Mouse (Mus musculus): Measurements from ENCODE around the gene Adgrl3.

The Adgrl3 gene

DNA sequence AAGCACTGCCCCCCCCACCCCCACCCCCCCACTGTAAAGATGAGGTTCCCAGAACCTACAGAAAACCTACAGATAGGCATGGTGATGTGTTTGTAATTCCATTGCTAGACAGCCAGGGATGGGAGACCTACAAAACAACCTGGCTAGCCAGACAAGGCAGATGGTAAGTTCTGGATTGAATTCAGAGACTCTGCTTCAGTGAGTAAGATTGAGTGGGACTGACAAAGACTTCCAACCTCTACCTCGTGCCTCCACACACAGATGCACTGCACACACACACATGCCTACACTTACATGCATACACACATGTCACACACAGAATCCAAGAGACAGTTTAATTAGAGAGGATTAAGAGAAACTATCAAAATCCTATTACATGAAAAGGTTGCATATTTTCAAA, 544.4 kb downstream of the Adgrl3 start:
- no peak for DNase-seq (ENCODE audit: low spot score)

DNA sequence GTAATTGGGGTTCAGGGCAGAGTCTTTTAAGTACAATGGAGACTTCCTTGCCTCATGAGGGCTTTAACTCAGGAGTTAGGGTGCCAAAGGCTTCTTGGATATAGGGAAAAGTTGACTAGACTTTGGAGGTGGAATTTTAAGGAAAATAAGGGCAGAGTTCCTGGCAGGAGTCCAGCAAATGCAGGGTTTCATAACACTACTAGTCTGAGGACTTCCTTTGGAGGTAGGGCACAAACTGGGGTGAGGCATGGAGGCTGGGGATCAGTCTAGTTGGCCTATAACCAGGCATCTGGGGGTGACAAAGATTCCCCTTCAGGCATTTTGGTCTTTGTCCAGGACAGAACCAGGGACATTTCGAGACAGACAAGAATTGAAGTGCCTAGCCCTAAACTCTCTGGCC, 546.6 kb downstream of the Adgrl3 start:
- DNase-seq (ENCODE audit: low spot score): no peak

DNA sequence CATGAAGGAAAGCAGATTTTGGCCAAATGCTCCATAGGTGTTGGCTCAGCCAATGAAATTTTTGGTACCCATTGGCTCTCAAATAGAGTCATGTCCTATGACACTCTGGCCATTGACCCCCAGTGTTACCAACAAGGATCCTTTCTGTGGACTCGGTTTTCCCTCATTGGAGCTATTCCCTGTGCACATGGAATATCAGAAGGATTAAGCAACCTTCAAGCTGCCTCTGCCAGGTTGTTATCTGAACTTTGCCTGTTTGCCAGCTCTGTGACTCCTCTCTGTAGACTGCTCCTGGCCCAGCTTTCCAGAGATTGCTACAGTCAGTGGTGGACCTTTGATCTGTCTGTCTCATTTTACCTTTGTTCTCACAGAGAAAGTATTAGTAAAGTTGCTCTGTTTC, 548.8 kb downstream of the Adgrl3 start:
- no peak for DNase-seq (ENCODE audit: low spot score)

DNA sequence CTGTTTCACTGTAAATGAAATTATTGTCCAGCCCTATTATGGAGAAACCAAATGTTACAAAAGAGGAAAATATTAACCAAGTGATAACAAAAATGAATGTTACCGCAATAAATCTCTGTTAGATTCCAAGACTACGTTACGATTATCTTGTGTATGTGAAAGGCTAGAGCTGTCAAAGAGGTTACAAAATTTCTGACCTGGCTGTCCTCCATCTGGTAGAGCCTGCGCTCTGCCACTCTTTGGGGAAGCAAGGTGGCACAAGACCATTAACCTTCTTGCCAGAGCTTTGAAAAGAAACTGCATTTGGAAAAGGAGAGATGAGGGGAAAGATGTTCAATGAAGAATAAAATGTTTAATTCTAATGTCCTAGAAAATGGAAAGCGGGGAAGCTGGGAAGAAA, 562.9 kb downstream of the Adgrl3 start:
- no peak for DNase-seq (ENCODE audit: low spot score)

DNA sequence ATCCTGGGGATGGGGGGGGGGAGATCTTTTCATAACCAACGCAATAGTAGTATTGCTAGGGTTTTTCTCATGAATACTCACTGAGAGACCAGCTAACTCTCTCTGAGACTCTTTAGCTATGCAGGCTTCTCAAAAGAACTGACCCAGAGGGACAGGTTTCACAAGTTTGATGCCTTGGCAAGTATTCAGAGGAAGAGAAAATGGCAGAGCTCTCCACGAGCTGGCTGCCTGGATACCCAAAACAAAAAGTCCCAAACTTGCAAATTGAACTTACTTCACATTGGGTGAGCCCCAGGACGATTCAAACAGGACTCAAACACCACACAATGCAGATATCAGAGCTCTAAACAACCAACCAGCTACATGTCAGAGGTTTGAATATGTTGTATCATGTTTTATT, 563.5 kb downstream of the Adgrl3 start:
- DNase-seq (ENCODE audit: low spot score): no peak

DNA sequence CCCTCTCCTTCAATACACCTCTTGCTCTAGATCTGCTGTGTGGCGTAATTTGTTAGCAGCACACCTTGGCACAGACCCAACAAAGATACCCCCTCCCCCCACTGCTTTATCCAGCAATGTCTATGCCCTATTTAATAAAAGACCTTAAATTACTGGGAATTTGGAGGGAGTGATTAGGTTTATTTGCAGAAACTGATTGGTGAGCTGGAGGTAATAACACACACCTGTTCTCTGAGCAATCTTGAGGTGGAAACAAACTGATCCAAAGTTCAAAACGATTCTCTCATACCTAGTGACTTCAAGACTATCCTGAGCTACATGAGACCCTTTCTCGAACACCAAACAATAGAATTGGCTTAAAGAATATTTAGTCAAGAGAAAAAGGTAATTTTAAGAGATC, 565.0 kb downstream of the Adgrl3 start:
- no peak for DNase-seq (ENCODE audit: low spot score)

DNA sequence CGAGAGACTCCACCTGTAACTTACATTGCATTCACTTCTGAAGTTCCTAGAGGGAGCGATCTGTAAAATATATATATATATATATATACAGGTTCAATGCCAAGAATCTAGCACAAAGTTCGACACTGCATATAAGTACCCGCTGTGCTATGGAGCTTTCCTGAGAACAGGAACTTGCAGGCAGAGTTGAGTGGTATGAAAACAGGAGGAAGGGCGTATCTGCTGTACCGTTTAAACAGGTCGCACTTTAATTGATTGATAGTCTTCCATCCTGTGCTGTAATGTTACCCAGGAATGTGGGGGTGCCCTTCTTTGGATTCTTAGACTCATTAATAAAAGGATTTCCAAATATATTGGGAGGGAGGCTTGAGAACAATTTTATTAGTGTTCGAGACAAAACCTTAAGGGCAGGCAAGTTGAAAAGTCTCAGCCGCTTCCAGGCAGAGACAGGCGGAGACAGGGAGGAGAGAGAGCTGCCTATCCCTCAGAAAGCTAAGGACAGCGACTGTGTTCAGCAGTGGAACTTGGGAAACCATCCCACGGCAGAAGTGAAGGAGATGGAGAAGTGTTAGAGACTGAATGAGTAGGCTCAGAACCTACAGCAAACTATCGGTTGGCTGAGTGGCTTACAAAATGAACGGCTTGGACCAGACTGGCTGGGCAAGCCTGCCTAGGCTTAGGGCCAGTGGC, 570.2 kb downstream of the Adgrl3 start:
- DNase-seq (ENCODE audit: low spot score): no peak

DNA sequence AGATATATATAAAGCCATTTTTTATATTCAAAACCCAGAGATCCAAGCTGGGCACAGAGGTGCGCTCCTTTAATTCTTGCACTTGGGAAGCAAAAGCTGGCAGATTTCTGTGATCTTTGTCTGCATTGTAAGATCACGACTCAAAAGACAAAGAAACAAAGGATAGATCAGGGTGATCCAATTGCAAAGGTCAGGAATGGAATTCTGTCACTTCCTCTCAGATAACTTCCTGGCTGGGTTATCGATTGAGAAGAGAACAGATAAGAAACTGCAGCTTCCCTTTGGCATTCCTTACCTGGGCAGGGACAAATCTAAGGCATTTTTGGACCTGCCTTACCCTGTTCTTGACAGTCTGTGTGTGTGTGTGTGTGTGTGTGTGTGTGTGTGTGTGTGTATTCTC, 571.5 kb downstream of the Adgrl3 start:
- no peak for DNase-seq (ENCODE audit: low spot score)

DNA sequence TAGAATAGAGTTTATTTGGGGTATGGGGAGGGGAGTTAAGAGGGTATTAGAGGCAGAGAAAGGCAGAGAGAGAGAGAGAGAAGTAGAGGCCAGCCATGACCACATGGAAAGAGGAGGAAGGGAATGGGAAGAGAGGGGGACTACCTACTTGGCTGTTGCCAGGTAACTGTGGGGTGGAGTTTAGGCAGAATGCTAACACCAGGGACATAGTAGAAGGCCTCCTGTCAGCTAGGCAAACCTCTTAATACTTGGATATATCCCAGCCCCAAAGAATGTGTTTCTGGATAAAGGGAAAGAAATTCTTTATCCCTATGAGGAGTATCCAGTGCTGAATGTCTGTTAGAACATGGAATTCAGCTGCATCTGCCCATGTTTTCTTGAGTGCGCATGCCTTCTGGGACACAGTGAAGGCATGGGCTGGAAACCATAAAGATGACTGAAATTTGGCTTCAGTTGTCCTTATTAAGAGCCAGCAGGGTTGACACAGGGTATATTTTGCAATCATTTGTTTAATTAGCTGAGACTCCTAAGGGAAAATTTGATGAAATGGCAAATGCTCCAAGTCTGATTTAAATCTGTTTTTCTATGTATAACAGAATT, 573.6 kb downstream of the Adgrl3 start:
- DNase-seq (ENCODE audit: low spot score): no peak

DNA sequence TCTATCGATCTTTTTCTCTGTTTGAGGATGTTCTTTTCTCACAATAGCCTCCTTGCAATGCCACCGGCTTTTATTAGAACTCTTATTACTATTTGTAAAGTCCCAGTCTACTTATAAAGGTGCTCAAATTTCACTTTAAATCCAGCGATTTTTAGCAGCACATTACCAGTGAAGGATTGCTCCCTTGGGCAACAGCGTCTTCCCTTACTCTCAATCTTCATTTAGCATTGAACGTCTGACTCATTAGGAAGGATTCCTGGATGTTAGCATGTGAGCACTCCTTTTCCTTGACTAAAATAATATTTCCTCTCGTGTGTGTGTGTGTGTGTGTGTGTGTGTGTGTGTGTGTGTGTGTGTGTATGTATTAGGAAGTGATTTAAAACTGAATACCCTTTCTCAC, 578.1 kb downstream of the Adgrl3 start:
- no peak for DNase-seq (ENCODE audit: low spot score)

DNA sequence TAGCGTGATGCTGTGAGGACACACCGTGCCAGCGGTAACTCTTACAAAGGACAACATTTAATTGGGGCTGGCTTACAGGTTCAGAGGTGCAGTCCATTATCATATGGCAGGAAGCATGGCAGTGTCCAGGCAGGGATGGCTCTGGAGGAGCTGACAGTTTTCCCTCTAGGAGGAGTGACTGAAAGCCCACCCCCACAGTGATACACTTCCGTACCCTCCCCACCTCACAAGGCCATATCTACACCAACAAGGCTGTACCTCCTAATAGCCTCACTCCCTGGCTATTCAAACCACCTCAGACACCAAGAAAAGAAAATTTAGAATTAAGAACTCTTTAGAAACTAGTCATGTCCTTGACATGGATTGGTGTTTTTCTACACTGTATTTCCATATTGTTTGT, 583.0 kb downstream of the Adgrl3 start:
- DNase-seq (ENCODE audit: low spot score): no peak

DNA sequence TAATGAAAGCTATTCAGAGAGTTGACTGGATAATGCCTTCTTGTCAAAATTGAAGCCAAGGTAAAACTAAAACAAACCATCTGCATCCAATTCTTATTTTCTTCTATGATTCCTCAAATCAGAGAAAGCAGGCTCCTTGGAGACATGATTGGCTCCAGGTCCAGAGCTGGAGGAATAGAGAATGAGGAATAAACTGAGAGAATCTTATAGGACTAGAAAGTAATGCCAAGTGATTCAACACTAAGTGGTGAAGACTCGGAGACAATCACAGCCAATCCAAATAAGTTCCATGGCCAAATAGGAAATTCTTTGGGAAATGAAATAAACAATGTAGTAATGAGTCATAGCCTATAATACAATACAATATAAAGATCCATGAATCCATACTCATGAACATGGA, 585.7 kb downstream of the Adgrl3 start:
- no peak for DNase-seq (ENCODE audit: low spot score)

DNA sequence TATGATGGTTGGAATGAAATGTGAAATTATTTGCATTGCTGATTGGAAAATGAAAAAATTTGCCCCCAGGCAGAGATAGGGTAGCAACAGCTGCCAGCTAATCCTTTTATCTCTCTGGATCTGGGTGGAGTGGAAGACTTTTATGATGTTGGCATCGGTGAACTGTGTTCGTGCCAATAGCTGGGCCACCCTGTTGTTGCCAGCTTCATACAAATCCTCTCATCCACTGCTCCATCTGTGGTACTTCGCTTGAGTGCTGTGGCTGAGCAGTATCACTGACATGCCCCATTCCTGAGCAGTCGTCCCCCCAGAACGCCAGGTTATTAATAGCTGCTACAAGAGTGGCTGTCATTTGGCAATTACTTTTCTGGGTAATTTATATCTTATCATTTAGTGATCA, 590.3 kb downstream of the Adgrl3 start:
- DNase-seq (ENCODE audit: low spot score): no peak

DNA sequence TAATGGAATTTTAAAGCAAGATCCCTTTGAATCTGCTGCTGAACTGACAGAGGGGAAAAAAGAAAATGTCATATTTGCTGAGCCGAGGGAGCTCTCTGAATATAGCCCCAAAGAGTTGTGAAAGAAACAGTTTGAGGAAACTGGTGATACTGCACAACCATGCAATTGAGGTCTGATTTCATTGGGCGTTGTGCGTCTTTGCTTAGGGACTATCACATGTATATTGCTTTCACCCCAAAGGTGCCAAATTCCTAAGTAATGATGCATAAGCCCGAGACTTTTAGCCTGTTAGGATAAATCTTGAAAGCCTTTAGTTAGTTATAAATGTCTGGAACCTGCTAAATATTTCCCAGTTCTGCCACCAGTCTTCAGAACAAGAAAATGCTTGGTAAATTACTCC, 594.7 kb downstream of the Adgrl3 start:
- DNase-seq (ENCODE audit: low spot score): no peak

DNA sequence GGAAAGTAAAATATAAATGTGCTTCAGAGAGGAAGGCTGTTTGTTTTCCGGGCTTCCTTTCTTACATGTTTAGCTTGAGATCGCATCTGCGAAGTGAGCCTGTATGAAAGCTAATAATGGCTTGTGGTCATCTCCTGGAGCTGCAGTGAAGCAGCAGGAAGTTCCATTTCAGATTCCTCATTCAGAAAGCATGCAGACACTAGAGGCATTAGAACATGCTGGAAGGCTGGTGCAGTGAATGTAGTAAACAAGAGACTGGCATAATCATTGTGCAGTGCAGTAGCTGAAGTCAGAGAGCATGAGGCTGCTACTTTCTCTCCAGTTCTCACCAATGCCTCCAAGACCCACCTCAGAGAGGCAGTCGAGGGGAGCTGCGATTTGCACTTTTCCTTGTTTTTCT, 601.2 kb downstream of the Adgrl3 start:
- DNase-seq (ENCODE audit: low spot score): no peak

DNA sequence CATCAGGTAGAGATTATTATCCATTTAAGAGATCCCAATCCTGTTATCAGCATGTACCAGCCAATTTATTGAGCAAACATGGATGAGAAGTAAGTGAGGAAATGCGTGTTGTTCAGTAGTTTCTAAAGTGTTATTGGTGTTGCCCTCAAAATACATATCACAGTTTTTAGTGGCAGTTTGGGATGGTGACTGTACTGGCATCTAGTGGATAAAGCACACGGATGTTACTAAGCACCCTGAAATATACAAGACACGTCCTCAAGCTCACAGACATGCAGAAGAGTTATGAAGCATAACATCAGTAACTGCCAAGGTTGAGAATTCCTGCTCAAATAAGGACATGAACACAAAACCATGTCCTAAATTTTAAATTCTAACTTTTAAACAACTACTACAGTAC, 601.8 kb downstream of the Adgrl3 start:
- no peak for DNase-seq (ENCODE audit: low spot score)

DNA sequence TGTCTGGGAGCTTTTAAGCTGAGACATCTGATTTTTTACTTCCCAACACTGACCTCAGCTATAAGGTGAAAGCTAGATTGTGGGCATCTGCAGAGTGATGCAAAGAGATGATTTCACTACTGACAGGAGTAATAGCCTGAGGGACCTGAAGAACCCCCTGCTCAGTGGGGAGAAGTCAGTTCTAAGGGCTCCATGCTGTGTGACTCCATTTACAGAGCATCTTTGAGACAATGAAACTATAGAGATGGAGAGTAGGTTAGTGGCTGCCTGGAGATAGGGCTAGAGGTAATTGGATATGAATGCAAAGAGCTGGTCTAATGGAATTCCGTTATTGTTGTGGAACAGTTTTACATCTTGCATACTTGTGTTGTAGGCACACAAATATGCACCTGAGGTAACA, 603.9 kb downstream of the Adgrl3 start:
- no peak for DNase-seq (ENCODE audit: low spot score)

DNA sequence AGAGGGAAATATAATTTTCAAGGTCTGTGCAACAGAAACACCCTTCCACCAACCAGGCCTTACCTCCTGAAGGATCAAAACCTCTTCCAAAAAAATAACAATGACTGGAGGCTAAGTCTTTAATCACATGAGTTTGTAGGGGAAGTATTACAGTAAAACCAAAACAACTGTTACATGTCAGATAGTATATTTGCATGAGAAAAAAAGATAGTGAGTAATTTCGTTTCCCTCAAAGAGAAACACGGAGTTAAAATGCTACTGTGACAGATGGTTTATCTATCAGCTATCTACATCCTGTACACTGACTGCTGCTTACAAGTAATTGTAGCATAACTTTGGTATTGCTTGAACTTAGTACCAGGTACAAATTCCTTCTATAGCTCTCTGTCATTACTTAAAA, 616.2 kb downstream of the Adgrl3 start:
- no peak for DNase-seq (ENCODE audit: low spot score)

DNA sequence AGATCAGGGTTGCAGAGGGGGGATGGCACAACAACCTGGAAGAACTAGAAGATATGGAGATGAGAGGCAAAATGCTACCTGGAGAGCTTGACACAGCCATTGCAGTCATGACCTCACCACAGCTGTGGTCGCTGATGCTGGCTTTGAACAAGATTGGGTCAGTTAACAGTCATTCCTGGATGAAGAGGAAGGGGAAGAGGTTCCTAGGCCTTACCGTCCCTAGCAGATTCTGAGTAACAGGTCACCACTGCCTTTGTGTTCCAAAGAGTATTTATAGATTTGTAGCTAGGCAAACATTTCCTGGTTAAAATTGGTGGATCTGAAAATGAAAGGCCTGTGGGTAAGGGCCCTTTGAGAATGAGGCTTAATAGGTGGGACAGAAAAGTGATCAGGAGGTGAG, 618.5 kb downstream of the Adgrl3 start:
- DNase-seq (ENCODE audit: low spot score): no peak

DNA sequence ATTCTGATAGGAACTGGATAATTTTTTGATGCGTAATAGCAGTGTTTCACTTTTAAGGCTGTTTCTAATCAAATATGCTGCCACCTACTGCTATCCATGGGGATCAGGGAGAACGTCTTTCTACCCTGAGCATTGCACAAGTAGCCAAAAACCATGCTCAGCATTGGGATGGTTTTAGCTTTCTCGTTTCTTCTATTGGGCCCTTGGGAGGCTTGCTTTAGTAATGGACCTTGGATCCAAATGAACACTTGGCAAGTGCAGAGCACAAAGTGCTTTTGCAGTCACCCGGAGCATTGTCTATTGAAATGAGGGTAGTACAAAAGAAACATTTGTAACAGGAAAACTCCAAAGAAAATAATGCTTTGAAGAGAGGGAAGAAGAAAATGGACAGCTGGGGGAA, 620.2 kb downstream of the Adgrl3 start:
- DNase-seq (ENCODE audit: low spot score): peak; percentile 14

DNA sequence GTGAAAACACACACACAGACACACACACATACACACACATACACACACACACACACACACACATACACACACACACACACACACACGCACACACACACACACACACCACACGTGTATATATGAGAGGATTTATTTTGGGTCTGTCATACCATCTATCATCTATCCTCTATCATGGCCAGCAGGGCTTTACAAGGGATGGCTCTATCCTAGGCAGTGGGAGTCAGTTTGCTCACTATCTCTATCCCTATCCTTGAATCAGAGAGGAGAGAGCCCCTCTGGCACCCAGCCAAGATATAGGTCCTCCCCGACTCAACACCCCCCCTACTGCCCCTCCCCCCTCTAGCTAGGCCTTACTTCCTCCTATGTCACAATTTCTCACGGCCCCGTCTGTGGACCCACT, 625.6 kb downstream of the Adgrl3 start:
- DNase-seq (ENCODE audit: low spot score): no peak

DNA sequence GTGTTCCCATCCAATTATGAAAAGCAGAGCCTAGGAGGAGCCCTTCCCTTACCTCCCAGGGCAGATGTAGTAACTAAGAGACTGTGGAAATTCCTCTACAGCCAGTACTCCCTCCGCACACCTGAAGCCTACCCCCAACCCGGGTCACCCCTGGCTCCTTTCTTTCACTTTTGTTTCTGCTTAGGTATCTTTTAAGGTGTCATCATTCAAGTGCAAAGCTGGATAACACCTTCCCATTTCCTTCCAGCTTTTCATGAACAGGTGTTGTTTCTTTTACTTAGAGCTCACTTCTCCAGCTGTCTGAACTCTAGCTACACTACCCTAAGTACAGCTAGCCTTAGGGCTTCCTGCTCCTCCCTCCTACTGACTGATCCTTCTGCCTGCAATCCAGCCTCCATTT, 634.0 kb downstream of the Adgrl3 start:
- no peak for DNase-seq (ENCODE audit: low spot score)

DNA sequence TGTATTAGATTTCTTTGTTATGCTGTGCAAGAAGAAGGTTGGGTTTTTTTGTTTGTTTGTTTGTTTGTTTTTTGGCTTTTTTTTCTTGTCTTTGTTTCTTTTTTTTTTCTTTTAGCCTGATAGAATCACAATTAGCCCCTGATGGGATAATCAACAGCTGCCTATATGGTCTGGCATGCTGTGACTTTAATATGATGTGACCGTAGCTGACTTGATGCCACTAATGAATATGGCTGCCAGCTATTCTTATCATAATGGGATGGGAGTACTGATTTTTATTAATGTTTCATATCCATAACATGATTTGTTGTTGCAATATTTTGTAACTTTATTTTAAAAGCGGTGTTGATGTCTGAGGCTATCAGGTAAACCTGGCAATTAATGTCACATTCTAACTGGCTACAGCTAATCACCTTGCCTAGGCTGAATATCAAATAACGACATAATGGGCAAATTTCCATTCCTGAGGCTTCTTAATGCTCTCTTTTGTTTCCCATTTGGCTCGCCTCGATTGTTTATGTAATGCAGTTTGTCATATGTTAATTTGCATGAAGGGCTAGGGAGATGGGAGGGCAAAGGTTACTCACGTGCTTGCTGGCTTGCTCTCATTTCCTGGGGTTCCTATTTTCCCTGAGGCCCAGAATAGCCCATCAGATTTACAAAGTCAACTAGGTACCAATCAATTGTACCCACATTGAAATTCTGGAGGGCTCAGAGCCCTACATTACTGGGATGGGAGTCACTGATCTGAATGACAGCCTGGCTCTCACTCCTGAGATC, 641.9 kb downstream of the Adgrl3 start:
- no peak for DNase-seq (ENCODE audit: low spot score)

DNA sequence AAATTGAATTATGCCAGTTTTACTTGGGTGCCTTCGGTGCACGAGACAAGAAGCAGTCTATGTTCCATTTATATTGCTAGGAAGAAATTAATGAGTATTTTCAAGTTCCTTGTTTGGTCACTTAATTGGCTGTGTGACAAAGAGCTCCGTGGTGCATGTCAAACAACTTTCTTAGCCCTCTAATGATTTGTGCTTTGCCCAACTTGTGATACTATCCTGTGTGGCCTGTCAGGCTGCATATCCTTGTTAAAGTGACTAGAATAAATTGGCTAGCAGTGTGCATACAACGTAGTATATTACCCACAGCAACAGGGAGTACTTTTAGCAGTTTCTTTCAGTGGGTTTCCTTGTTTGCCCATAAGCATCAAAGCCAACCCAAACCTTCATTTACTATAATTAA, 651.1 kb downstream of the Adgrl3 start:
- DNase-seq (ENCODE audit: low spot score): no peak

All from left cerebral cortex, adult 11 months (tissue).